Mouse (Mus musculus) cortical plate, adult 2 months (tissue): Measurements from ENCODE around the gene Cog1. TPM values are rescaled to one million over a fixed set of nuclear protein-coding genes. Genes with fewer than 3 reads are reported as not detected.

Experiments used
- H3K27ac ChIP-seq: fragments of 200-500 bp; 2 replicates; pipeline ENCODE4 v1.5.1; 2012; ENCODE audit warnings: low read length, control low read depth, inconsistent platforms; ENCODE audit not compliant: insufficient read depth
- H3K4me1 ChIP-seq: fragments of 200-500 bp; 2 replicates; pipeline ENCODE4 v1.6.1; 2011; ENCODE audit warnings: low read length; ENCODE audit not compliant: control insufficient read depth, insufficient read depth
- H3K4me3 ChIP-seq: fragments of 200-500 bp; 2 replicates; pipeline ENCODE4 v1.5.1; 2011; ENCODE audit warnings: mild to moderate bottlenecking, low read length, control low read depth; ENCODE audit not compliant: insufficient read depth
- CTCF ChIP-seq: fragments of 200-500 bp; IDR thresholded peaks from 2 replicates; pipeline ENCODE4 v1.5.1; 2011; ENCODE audit warnings: mild to moderate bottlenecking, control low read depth, low read length; ENCODE audit not compliant: insufficient read depth; ENCODE audit errors: extremely low read depth
- POLR2A ChIP-seq: fragments of 200-500 bp; IDR thresholded peaks from 2 replicates; pipeline ENCODE4 v1.6.1; 2011; ENCODE audit warnings: mild to moderate bottlenecking, low read length, control low read depth; ENCODE audit not compliant: insufficient read depth; ENCODE audit errors: extremely low read depth
- polyA plus RNA-seq: library from polyadenylated mRNA; depleted of rRNA; stranded (reverse); fragments of >200 nt; gene quantifications from 2 replicates; pipeline ENCODE4 v1.2.3, GENCODE M21; 2012

The Cog1 gene
- polyA plus RNA-seq, 1 experiment, result 70.6 TPM

- TF ChIP-seq POLR2A (no peak), CTCF (no peak)
- H3K4me3 ChIP-seq, result no peak overlapping the region
- H3K4me1 ChIP-seq, result no peaks in the 10 kb centered on the region
Measured at GRCm38 (mm10) chr11:113631302-113631701, 17.7 kb upstream of the Cog1 start.

DNA sequence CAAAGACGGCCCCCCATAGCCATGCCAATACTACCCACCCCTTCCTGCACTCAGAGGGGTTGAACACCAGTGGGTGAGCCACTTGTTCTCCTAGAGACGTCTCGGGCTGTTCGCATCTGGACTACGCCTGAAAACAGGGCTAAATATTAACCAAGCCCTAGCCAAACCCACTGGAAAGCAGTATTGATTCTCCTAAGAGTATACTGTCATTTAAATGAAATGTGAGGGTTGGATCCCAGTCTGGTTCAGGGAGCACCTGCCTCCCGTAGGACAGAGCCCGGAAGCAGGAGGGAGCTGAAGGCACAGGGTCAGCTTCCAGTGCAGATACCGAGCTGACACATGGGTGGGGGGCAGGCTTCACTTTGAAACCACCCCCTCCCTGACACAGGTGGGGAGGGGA, 17.1 kb upstream of the Cog1 start:
- Histone ChIP-seq H3K4me1 (no peaks in the 10 kb centered on the region), H3K4me3 (no peak overlapping the region), H3K27ac (no peak overlapping the region)
- TF ChIP-seq POLR2A, result no peak
- TF ChIP-seq CTCF, result no peak

More at GRCm38 (mm10) chr11:113631302-113631701, 17.7 kb upstream of the Cog1 start:
- H3K27ac ChIP-seq, result no peak overlapping the region

- H3K27ac ChIP-seq, result no peak overlapping the region
- H3K4me1 ChIP-seq, result no peaks in the 10 kb centered on the region
- TF ChIP-seq CTCF (no peak), POLR2A (no peak)
- no peak overlapping the region for H3K4me3 ChIP-seq
Measured at GRCm38 (mm10) chr11:113632303-113632702, 16.7 kb upstream of the Cog1 start.

- Histone ChIP-seq H3K4me1 (no peaks in the 10 kb centered on the region), H3K4me3 (no peak overlapping the region), H3K27ac (no peak overlapping the region)
- TF ChIP-seq POLR2A, result no peak
- TF ChIP-seq CTCF, result no peak
Measured at GRCm38 (mm10) chr11:113633398-113633797, 15.6 kb upstream of the Cog1 start.

GRCm38 (mm10) chr11:113634699-113635121, 14.3 kb upstream of the Cog1 start:
- H3K4me1 ChIP-seq, result no peaks in the 10 kb centered on the region
- H3K27ac ChIP-seq, result no peak overlapping the region
- no peak for TF ChIP-seq CTCF
- TF ChIP-seq POLR2A, result no peak
- no peak overlapping the region for H3K4me3 ChIP-seq

- no peak overlapping the region for H3K4me3 ChIP-seq
- TF ChIP-seq POLR2A, result no peak
- TF ChIP-seq CTCF, result no peak
- H3K27ac ChIP-seq, result no peak overlapping the region
- no peaks in the 10 kb centered on the region for H3K4me1 ChIP-seq
Measured at GRCm38 (mm10) chr11:113638680-113639079, 10.3 kb upstream of the Cog1 start.

GRCm38 (mm10) chr11:113645181-113645580, 3.8 kb upstream of the Cog1 start:
- no peak for TF ChIP-seq POLR2A
- no peak for TF ChIP-seq CTCF

GRCm38 (mm10) chr11:113648152-113648551, 817 bp upstream of the Cog1 start:
- TF ChIP-seq CTCF (peak; percentile 80), POLR2A (no peak)
- peaks cover 2% of the 10 kb centered on the region; the same call in 1 of the 2 replicates for H3K4me1 ChIP-seq
- no peak overlapping the region for H3K27ac ChIP-seq
- no peak overlapping the region for H3K4me3 ChIP-seq

More at GRCm38 (mm10) chr11:113645181-113645580, 3.8 kb upstream of the Cog1 start:
- H3K4me3 ChIP-seq, result no peak overlapping the region
- peaks cover 2% of the 10 kb centered on the region; the same call in 1 of the 2 replicates for H3K4me1 ChIP-seq
- no peak overlapping the region for H3K27ac ChIP-seq

- TF ChIP-seq CTCF, result no peak
- peak; percentile 37; the same call in 1 of the 2 replicates for TF ChIP-seq POLR2A
- peak within 1 kb of the TSS; percentile 100 for H3K27ac ChIP-seq
- H3K4me3 ChIP-seq, result peak within 1 kb of the TSS; percentile 99
- H3K4me1 ChIP-seq, result peaks cover 8% of the 10 kb centered on the region
Measured at GRCm38 (mm10) chr11:113649353-113650210, 613 bp downstream of the Cog1 start, which contains the start of gene Slc39a11. TSS of gene Slc39a11 (minus strand) at chr11:113650079.

DNA sequence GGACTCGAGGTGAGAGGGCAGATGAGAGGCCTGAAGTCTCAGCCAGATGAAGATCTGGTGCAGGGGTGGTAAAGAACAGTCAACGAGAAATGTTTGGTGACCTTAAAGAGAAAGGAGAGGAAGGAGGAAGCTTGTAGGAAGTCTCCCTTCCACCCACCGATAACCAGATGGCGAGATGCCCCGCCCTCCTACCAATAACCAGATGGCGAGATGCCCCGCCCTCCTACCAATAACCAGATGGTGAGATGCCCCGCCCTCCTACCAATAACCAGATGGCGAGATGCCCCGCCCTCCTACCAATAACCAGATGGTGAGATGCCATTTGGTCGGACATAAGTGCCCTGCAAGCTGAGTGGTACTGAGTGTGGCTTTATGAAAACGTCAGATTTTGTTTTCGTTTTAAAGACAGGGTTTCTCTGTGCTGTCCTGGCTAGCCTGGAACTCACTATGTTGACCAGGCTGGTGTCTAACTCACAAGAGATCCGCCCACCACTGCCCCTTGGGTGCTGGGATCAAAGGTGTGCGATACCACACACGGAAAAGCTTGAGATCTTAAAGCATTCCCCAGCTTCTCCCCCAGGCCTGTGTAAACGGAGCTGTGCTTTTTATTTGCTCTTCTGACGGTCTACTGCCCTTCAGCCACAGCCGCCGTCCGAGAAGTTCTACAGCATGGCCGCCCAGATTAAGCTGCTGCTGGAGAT, 2.4 kb downstream of the Cog1 start:
- no peak for TF ChIP-seq CTCF
- TF ChIP-seq POLR2A, result no peak
- H3K4me1 ChIP-seq, result peaks cover 8% of the 10 kb centered on the region
- H3K27ac ChIP-seq, result no peak overlapping the region
- no peak overlapping the region; the same call in 1 of the 2 replicates for H3K4me3 ChIP-seq
